Mouse (Mus musculus) heart, postnatal 0 days (tissue): ENCODE measurements around the gene Gpx1.

ENCODE experiments used
- CTCF ChIP-seq: IDR thresholded peaks from 2 replicates; pipeline ENCODE4 v1.5.1; 2016; ENCODE audit warnings: antibody characterized with exemption, control low read depth, low read depth
- EP300 ChIP-seq: IDR thresholded peaks from 2 replicates; pipeline ENCODE4 v1.6.1; 2016; ENCODE audit warnings: antibody characterized with exemption, low read depth

DNA sequence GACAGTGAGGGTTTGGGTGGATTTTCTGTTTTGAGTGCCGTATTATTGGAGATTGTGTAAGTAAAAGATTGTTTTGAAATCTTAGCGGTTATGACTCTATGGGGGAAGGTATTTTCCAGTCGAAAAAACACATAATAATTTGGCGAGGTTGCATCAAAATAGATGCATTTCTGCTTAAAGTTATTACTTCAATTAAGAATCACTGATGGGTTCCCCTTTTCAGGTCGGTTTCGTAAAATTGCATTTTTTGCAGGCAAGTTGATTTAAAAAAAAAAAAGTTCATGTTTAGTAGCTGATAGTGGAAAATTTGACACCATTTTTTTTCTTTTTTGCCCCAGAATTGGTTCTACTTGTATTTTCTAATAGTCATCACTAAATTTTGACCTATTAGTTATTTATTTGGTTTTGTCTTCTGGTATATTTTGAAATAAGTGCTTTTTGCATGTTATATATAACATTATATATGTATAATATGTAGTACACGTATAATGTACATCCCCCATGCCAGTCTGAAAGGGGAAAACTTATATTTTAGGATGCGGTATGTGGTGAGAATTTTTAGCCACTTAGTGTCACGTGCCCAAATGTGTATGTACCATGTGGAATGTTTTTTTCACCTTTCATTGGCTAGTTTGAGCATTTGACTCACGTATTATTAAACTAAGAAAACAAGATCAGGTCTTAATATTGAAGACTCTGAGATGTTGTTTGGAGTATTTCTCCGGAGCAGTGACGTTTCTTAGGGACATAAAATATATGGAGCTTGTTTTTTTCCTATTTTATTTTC, 31.5 kb upstream of the Gpx1 start:
- no peak for TF ChIP-seq EP300
- TF ChIP-seq CTCF, result no peak
